Mouse (Mus musculus) cerebellum, adult 2 months (tissue): Measurements from ENCODE around the gene Iqgap1. TPM values are rescaled to one million over a fixed set of nuclear protein-coding genes. Genes with fewer than 3 reads are reported as not detected.
A peak's percentile ranks its signal among the peaks of the same experiment; 100 is the strongest.

Source experiments
- DNase-seq, 2 experiments: peaks; one replicate each; pipeline ENCODE4 v3.0.0; 2021
- H3K27ac ChIP-seq: fragments of 200-500 bp; 2 replicates; pipeline ENCODE4 v1.5.1; 2012; ENCODE audit warnings: low read length, control low read depth, inconsistent platforms; ENCODE audit not compliant: insufficient read depth
- H3K27me3 ChIP-seq: fragments of 200-500 bp; 2 replicates; pipeline ENCODE4 v1.6.1; 2012; ENCODE audit warnings: inconsistent platforms, mild to moderate bottlenecking, low read length, moderate library complexity; ENCODE audit not compliant: control insufficient read depth, insufficient read depth
- H3K4me1 ChIP-seq: fragments of 200-500 bp; 2 replicates; pipeline ENCODE4 v1.6.1; 2011; ENCODE audit warnings: low read length; ENCODE audit not compliant: control insufficient read depth, insufficient read depth
- H3K4me3 ChIP-seq: fragments of 200-500 bp; replicated peaks from 2 replicates; pipeline ENCODE3; 2011; ENCODE audit warnings: mild to moderate bottlenecking, low read depth, low read length, control low read depth; ENCODE audit not compliant: insufficient read depth
- CTCF ChIP-seq: fragments of 200-500 bp; IDR thresholded peaks from 2 replicates; pipeline ENCODE4 v1.5.1; 2011; ENCODE audit warnings: low read depth, mild to moderate bottlenecking, control low read depth, low read length, moderate library complexity, borderline replicate concordance; ENCODE audit not compliant: insufficient read depth
- POLR2A ChIP-seq: fragments of 200-500 bp; IDR thresholded peaks from 2 replicates; pipeline ENCODE4 v1.6.1; 2011; ENCODE audit warnings: low read length, control low read depth, borderline replicate concordance; ENCODE audit not compliant: insufficient read depth
- WGBS: fragments of 180-500 bp; shearing (Covaris S2); methylation state at CpG from one replicate; pipeline ENCODE4 v1.1.7; 2018; 5-methylcytosine and 5-hydroxymethylcytosine counted together
- polyA plus RNA-seq: library from polyadenylated mRNA; depleted of rRNA; stranded (reverse); fragments of >200 nt; gene quantifications from 2 replicates; pipeline ENCODE4 v1.2.3, GENCODE M21; 2012

Iqgap1 gene
- polyA plus RNA-seq, 1 experiment: 21.0 TPM

DNA sequence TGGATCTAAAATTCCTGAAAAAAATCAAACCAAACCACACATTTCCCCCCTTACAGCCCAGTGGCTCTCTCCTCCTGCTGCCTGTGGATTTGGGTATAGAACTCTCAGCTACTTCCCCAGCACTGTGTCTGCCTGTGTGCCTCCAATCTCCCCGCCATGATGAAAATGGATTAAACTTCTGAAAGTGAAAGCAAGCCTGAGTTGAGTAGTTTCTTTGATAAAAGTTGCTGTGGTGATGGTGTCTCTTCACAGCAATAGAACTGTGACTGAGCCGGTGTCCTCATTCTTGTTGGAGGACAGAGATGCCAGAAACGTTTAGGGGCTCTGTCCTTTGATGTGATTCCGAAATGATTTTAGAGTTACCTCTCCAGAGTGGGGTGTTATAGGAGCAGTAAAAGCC, 4.9 kb downstream of the Iqgap1 start:
- Histone ChIP-seq H3K4me1 (no peaks in the 10 kb centered on the region), H3K27ac (no peak overlapping the region), H3K4me3 (no peak overlapping the region), H3K27me3 (no peaks in the 10 kb centered on the region)
- WGBS: 83% methylated on average over 4 of the region's 4 CpGs
- DNase-seq: no peak
- TF ChIP-seq CTCF: no peak
- no peak for TF ChIP-seq POLR2A

DNA sequence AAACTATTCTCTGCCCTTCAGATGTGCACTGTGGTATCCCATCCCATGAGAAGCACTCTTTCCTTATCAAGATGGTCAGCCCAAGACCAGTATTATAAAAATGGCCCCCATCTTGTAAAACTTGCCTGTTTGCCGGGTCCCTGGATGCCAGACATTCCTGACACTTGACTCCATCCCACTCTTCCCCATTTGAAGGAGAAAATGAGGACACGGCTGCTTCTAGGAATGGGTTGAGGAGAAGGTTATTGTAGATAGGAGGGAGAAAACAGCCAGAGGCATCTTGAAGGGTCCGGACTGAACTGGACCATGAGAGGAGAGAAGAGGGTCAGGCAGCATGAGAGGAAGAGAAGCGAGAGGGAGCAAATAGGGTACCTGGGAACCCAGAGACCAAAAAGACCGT, 9.1 kb downstream of the Iqgap1 start:
- Histone ChIP-seq H3K4me1 (no peaks in the 10 kb centered on the region), H3K4me3 (no peak overlapping the region), H3K27me3 (no peaks in the 10 kb centered on the region), H3K27ac (no peak overlapping the region)
- DNase-seq: no peak
- WGBS: 78% methylated on average over 5 of the region's 5 CpGs
- TF ChIP-seq POLR2A: no peak
- TF ChIP-seq CTCF: no peak

DNA sequence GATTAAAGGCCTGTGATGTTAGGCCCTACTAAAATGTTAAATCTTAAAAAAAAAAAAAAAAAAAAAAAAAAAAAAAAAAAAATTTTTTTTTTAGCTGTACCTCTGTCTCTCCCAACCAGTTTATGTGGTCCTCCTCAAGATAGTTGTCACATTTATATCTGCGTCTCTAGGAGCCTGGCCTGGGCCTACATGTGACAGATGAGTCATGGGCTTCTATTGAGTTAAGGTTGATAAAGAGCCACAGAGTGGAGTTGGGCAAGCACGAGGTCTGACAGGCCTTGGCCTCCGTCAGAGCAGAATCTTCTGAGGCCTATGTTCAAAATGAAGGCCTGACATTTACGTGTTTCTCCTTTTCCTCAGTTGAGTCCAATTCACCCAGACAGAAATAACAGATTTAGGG, 12.4 kb downstream of the Iqgap1 start:
- no peaks in the 10 kb centered on the region for H3K27me3 ChIP-seq
- WGBS: 95% methylated on average over 4 of the region's 4 CpGs
- no peak for DNase-seq
- H3K4me3 ChIP-seq: no peak overlapping the region
- no peak for TF ChIP-seq CTCF
- no peak for TF ChIP-seq POLR2A
- no peak overlapping the region for H3K27ac ChIP-seq
- H3K4me1 ChIP-seq: no peaks in the 10 kb centered on the region

DNA sequence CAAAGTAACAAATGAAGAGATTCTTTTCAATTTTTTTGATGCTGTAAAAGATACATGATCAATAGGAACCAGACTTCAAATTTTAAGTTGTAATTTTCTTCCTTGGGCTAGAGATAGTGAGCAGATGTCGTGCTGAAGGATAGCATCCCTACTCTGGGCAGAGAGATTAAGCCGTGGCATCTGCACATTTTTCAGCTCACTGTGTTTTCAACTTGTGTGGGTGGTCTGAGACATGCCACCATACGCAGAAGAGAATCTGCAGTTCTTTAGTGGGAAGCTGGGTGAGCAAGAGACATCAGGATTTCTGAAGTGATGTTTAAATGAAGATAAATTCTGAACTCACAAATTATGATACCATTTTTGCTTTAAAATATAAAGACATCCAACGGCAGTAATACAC, 19.4 kb downstream of the Iqgap1 start:
- DNase-seq: no peak
- no peak for TF ChIP-seq POLR2A
- no peak for TF ChIP-seq CTCF
- Histone ChIP-seq H3K27me3 (no peaks in the 10 kb centered on the region), H3K27ac (no peak overlapping the region), H3K4me1 (peaks cover 6% of the 10 kb centered on the region; the same call in 1 of the 2 replicates), H3K4me3 (no peak overlapping the region)
- WGBS: 42% methylated on average over 4 of the region's 4 CpGs

DNA sequence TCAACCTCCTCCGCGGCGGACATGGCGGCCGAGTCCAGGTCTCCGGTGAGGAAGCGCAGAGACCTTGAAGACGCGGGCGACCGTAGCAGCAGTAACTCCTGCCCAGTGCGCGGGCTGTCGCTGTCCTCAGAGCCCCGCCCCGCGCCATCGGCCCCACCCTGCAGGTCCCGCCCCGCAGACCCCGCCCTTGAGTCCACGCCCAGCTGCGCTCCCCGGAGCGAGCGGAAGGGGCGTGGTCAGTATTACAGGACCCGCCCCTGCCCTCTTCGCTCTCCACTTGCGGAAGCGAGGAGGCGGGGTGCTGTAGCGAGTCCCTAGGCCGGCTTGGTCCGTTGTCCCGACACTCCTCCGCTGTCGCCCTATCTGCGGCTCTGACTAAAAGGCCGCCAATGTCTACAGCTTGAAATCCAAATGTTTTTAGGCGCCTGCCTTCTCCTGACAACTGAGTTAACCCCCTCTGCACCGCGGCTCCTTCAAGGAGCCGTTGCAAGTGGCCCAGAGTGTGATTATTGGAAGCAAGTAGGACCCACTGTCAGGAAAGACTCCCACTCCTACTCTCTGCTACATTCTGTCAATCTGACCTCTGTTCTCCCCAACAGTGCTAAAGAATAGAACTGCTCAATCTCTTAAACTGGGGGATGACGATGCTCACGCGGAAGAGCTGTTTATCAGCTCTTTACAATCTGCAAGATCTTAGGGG, 22.5 kb downstream of the Iqgap1 start:
- peak overlapping the region; percentile 77 for H3K4me3 ChIP-seq
- TF ChIP-seq CTCF: no peak
- peak; percentile 74 for TF ChIP-seq POLR2A
- peaks cover 6% of the 10 kb centered on the region; the same call in 1 of the 2 replicates for H3K4me1 ChIP-seq
- WGBS: 1% methylated on average over 47 of the region's 47 CpGs
- H3K27me3 ChIP-seq: no peaks in the 10 kb centered on the region
- DNase-seq: peak; percentile 93 to 95
- peak overlapping the region; percentile 67 for H3K27ac ChIP-seq

DNA sequence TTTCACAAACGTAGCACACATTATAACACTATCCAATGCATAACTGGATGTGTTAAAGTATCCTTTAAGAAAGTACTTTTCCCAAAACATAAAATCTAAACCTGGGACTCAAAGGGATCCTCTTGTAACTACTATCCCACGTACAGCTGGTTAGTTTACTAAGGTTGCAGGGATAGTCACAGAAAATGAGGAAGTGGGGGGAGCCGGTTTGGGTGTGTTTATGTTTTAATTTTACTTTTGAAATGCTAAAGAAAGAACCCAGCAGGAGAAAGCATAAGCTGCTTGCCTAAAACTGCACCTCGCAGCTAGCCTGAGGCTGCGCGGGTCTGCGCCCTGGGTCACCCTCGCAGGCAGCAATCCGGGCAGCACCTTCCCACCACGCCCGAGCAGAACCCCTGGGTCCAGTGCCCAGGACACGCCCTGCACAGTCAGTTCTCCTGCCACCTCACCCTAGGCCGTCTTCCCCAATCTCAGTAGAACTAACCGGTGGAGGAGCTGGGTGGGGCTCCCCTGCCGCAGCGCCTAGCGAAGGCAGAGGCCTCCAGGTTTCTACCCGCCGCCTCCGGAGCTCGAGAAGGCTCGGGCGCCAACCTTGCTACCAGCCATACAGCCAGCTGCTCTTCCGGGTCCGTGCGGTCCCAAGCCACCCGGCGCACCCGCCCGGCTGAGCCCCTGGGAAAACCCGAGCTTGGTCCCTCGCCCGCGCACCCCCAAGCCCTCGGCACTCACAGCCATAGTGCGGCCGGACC, 23.2 kb downstream of the Iqgap1 start:
- Histone ChIP-seq H3K4me3 (peak overlapping the region; percentile 77), H3K4me1 (peaks cover 6% of the 10 kb centered on the region; the same call in 1 of the 2 replicates), H3K27ac (peak overlapping the region; percentile 67), H3K27me3 (no peaks in the 10 kb centered on the region)
- TF ChIP-seq POLR2A (no peak), CTCF (no peak)
- 1% methylated on average over 37 of the region's 37 CpGs for WGBS
- DNase-seq: no peak

DNA sequence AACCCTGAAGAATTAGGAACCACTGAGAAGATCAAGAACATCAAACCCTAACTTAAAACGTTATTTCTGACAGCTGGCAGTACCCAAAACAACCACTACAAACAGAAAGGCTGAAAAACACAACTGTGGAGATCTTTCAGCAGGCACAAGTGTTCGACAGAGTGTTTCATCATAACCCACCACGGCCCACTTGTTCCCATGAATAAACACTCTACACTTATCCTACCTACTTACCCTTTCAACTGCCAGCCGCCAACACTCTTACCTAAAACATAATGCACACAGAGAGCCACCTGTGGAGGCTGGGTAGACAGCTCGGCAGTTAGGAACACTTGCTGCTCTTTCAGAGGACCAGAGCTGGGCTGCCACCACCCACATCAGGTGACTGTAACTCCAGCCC, 26.5 kb downstream of the Iqgap1 start:
- Histone ChIP-seq H3K27ac (no peak overlapping the region), H3K27me3 (no peaks in the 10 kb centered on the region), H3K4me3 (no peak overlapping the region), H3K4me1 (peaks cover 9% of the 10 kb centered on the region)
- TF ChIP-seq POLR2A: no peak
- 82% methylated on average over 5 of the region's 5 CpGs for WGBS
- no peak for DNase-seq
